Mouse (Mus musculus) brain, adult 2 months (tissue): ENCODE measurements around the gene Mpig6b.

ENCODE experiments used
- DNase-seq: peaks from one replicate; pipeline ENCODE4 v3.0.0; 2011; ENCODE audit warnings: low read depth, low spot score

Gene Mpig6b

DNA sequence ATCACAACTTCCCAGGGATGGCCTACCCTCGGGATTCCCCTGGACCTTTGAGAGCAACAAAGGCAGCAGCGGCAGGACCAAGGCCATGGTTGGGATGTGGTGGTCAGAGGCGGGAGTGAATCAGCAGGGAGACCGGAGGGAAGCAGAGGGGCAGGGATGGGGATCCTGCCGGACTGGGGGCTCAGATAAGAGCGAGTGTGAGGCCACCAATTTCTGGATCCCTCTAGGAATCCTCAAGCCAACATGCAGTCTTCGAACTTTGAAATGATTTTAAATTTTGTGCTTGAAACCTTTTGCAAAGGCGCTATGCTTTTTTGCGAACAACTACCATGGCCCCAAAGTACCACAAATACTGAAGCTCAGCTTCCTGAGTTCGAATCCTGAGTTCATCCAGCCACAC, at the start of gene Mpig6b:
TSS of gene Mpig6b (minus strand) at position 101 of the 400 bp plus-strand sequence.
- no peak for DNase-seq

DNA sequence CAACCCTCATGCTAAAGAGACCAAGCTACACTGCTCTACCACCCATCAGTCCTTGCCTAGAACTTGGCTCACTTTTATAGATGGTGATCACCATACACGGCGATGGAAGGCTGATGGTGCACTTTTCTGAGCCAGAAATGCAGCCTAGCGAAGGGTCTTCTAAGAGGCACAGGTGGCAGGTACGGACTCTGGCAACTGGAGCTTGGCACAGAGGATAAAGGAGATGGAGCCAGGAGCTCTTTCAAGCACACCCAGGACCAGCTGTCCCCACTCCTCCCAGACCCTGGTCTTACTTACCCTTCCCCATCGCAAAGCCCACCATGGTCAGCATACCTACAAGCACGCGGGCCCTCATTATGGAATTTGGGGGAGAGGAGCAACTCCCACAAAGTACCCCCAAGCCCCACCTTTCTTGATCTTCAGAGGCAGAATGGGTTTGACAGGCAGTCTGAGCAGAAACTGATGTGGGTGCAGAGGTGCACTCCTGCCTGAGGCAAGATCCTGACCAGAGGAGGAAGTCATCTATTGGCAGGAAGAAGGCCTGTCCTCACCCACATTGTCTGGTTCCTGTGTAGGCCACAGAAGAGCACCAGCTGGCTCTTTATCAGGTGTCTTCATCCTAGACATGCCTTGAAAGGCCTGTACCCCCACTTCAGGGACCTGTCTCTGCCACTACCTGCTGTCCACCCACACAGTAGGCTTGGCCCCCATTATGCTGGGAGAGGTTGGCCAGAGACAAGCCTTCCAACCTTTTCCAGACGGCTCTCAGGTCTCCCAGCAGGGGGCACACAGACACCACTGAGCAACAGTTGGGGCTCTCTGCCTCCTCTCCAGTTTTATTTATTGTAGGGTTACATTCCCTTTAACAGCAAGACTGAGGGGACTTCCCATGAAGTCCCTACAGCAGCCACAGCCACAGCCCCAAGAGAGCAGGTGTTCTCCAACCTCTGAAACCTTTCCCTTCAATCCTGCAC, 49.3 kb upstream of the Mpig6b start, which contains the start of gene Ly6g5b:
TSS of gene Ly6g5b (minus strand) at position 383 of the 974 bp plus-strand sequence.
- peak; percentile 32 for DNase-seq

DNA sequence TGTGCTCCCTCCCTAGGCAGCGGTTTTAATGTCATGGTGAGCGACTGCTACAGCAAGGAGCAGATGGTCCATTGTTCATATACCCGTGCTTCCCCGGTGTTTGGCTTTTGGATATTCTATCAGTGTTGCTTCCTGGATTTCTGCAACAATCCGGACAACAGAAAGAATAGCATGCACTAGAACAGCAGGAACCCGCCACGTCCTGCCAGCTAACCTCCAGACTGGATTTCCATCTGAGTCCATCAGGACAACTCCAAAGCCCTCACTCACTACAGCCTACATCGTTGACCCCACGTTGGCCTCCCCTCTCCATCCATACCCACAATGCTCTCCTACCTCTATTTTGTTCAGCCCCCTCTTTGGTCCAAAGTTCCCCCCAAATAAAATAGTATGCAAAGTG, 45.8 kb upstream of the Mpig6b start:
- no peak for DNase-seq

DNA sequence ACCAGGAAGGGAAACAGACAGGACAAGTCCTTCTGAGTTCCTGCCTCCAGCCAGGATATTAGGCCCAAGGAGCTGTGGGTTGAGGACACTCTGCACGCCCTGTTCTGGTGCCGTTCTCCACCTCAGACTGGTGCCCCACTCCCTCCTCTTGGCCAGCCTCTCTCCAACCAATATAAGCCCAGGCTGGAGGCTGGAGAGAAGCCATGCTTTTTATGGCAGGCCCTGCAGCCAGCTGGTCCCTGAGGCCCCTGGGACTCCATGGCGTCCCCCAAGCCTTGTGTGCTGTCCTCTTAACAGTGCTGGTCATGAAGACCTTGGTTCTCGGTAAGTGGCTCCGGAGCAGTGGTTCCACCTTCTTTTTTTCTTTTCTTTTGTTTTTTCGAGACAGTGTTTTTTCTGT, 42.1 kb upstream of the Mpig6b start, which contains the start of gene Ly6g5c:
TSS of gene Ly6g5c (plus strand) at position 183 of the 400 bp plus-strand sequence.
- peak; percentile 74 for DNase-seq

DNA sequence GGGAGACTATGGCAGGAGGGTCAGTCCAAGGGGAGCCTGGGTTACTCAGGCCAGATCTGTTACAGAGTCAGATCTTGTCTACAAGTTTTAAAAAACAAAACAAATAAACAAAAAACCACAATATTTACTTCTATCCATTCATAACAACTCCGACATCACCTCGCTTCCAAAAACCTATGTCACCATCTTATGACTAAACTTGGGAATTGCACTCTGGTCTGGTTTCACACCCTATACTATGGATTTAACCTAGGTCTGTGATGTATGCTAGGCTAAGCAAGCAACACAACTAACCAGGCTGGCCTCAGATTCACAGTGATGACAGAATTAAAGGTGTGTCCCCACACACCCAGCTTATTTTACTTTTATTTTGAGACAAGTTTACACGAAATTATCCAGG, 40.5 kb upstream of the Mpig6b start:
- DNase-seq = peak; percentile 55

DNA sequence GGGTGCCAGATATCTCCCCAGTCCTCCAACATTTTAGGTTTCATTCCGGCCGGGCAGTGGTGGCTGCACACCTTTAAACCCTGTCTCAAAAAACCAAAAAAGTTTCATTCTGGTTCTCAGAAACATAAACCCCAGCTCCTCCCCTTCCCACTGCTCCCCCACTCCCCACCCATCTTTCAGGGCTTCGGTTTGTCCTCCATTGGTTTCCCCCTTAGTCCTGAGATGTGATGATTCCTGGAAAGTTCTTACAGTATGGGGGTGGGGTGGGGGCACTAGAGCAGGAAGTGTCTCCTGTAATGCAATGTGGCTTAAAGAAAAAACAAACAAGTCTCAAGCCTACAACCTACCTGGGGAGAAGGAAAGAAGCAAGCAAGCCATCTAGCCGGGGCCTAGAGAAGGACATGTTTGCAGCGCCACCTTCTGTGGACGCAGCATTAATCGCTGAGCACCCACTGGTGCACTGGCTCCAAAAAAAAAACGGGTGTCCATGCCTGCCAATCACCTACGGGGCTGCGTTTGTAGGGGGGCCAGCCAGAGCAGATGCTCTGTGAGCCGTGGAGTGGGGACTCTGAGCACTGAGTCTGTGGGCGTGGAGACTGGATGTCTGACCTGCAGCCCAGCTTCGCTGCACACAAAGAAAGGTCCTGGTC, 39.9 kb upstream of the Mpig6b start:
- DNase-seq = peak; percentile 88

DNA sequence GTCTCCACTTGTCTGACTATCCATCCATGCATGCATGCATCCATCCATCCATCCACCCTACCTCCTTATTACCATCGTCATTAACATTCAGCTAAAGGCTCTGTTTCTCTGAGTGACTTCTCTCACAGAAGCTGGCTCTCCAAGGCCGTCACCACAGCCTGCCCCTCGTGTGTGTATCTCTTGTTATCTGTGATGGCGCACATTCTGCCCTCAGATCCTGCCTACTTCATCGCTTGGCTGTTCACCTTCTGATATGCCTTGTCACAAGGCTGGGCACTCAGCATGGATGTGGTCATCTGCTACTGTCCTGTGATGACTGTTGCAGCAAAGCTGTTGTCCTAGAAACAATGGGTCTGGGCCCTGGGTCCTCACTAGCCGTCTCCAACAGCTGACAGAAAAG, 38.8 kb upstream of the Mpig6b start:
- no peak for DNase-seq

DNA sequence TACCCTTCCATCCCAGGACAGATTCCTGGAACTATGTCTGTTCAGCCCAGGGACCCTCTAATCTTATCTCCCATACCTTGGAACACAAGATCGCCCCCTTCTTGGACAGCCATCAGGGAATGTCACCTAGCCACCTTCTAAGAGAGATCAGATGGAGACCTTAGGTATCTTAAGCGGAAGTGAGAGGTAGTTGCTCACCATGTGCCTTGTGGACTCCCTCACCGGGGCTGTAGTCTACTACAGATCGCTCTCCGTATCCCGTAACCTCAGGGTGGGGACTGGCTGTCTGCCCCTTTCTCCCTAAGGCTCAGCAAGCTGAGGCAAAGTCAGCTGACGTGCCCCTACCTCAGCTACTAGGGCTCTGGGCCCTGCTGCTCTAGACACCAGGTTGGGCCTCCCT, 38.1 kb upstream of the Mpig6b start:
- no peak for DNase-seq

DNA sequence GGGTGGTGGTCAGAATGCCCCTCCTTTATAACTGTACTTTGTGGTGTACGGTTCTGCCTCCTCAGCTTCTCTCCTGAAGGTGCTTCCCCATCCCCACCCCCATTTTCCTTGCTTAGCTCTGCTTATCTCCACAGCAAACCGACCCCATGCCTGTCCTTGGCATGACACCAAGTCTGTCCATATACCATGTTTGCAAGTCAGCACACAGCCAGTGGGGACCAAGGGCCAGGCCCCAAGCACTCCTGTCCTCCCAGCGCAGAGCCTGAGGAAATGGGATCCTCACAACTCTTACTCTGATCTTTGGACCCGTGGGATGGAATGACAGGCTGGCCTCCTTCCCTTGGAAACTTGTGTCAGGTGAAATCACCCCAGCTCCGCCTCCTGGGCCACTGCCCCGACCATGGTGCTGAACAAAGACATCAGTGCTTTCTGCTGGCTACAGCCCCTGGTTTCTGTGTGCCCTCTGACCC, 37.3 kb upstream of the Mpig6b start:
- DNase-seq = no peak

DNA sequence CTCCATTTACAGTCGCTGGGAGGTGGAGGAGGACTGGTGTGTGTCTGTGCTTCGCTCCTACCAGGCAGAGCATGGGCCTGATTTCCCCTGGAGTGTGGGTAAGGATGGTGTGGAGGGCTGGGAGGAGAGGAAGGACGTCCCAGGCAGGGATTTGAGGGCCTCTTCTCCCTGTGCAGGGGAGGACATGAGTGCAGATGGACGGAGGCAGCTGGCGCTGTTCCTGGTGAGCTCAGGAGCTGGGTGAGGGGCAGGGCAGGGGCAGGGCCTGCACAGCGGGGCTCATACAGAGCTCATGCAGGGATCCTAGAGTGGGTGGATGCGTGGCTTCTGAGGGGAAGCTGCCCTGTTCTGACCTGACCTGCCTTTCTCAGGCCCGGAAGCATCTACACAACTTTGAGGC, 36.3 kb upstream of the Mpig6b start:
- no peak for DNase-seq

DNA sequence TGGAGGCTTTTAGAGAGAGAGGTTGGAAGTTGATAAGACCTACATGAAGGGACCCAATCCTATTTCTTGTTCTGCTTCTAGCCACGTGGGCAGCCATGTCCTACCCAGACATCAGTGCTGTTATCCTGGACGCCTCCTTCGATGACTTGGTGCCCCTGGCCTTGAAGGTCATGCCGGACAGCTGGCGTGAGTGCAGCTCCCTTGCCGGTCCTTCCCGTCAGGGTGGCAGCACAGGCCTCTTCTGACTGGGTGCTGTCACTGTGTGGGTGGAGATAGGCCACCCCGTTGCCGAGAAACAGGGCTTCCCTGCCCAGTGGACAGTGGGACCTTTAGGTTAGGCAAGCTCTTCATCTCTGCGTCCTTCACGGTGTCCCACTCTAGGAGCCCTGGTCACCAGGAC, 35.2 kb upstream of the Mpig6b start:
- DNase-seq = no peak

DNA sequence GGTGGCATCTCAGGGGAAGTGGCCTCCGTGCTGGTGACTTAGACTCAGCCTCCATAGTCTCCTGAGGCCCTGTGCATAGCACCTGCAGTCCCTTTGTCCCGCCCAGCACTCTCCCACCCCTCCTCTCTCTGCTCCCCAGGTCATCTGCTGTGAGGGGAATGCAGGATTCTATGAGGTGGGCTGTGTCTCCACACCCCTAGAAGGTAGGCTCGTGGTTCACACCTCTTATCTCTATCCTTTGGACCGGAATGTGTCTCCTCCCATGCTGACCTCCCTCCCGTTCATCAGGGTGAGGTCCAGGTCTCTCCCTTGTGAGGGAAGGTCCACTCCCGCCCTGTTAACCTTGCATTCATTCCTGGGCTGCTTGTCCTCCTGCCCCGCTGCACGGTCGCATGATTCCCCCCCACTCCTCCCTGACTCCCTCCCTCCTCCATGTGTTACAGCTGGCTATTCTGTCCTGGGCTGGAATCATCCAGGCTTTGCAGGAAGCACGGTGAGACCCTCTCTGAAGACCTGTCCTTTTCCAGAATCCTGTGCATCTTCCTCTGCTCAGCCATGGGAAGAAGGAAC, 34.3 kb upstream of the Mpig6b start:
- DNase-seq = no peak

DNA sequence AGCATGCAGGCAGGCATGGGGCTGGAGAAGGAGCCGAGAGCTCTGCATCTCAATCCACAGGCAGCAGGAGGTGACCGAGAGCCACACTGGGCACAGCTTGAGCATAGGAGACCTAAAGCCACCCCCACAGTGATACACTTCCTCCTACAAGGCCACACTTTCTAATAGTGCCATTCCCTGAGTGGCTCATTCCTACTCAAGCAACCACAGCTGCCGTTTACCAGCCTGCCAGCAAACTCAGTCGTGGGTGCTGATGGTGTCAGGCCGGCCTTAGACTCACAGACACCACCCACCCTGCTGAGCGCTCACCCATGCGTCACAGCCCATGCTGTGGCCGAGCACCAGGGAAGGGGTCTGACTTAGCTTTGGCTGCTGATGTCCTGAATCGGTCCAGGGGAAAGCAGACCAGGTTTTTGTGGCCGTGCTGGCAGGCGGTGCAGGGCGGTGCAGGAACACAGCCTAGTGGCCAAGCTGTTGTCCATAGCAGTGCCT, 31.2 kb upstream of the Mpig6b start:
- peak; percentile 82 for DNase-seq

DNA sequence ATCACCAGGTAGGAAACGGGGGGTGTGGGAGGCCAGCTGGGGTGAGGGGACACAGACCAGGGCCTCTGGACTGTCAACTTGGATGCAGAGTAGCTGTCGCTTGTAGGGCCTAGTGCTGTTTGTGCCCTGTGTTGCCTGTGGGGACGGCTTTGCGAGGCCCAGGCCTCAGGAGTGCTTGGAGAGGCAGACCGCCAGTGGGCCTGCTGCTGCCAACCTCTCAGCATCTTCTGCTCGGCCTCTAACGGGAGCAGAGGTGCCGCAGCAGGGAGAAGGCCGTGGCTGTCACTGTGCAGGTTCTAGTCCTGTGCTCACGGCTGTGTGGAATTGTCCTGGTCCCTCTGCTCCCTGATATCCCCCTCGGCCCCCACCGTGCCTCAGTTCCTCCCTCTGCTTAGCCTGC, 30.6 kb upstream of the Mpig6b start:
- no peak for DNase-seq

DNA sequence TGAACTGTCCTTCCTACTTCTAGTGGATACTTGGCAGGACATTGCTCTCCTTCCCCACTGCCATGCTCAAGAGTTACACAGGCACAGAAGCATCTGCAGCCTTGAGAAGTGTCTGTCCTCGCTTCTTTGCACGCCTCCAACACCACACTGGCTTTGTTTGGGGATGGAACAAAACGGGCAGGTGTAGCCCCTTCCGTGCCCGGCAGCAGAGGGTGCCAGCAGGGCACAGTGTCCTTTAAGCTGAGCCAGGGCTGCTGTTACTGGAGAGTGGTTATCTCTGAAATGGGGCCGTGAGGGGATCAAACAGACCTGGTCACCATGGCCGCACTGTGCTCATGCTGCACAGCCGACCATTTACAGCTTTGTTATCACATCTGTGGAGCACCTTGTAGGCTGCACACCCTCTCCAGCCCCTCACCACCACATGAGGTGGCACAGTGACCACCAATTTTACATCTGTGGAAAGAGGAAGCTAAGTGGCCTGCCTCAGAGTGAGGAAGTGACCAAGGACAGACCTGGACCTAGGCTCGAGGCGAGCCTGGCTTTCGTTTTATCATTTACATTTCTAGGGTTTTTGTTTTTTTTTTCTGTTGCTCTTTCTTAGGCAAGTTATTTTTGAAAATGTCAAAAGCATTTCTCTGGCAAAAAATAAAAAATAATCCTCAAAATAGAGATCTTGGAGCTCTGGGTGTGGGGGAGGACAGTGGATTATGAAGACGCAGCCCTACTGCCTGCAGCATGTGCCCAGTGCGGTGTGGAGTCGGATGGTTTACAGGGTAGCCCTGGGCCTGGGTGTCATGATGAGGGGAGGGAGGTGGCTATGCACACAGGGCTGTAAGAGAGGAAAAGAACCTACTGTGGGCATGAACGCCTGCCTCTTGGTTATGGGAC, 28.7 kb upstream of the Mpig6b start:
- DNase-seq = peak; percentile 52

DNA sequence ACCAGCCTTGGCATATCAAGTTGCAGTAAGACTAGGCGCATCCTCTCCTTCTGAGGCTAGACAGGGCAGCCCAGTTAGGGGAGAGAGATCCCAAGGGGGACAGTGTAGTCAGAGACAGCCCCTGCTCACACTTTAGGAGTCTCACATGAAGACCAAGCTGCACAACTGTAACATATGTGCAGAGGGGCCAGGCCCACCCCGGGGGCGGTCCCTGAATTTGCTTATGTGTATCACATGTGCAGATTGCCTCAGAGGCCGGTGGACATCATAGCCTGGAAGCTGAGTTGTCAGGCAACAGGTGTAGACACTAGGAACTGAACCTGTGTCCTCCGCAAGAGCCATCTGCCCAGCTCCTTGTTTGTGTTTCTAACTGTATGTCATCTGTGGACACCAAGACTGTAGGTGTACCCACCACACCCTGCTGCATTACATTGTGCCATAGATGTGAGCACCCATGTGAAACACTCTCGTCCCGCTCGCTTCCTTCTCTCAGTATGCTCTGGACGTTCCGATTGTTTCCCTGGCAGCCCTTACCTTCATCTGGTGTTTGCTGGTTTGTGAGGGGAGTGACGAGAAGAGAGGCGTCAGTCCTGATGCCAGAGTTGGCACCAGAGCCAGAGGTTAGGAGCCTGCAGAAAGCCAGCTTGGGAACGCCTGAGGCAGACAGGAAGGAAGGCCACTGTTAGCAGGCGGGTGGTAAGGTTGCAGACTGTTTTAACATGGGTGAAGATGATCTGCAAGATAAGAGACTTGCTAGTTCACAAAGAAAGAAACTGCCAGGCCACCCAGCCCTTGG, 26.6 kb upstream of the Mpig6b start:
- DNase-seq = no peak

DNA sequence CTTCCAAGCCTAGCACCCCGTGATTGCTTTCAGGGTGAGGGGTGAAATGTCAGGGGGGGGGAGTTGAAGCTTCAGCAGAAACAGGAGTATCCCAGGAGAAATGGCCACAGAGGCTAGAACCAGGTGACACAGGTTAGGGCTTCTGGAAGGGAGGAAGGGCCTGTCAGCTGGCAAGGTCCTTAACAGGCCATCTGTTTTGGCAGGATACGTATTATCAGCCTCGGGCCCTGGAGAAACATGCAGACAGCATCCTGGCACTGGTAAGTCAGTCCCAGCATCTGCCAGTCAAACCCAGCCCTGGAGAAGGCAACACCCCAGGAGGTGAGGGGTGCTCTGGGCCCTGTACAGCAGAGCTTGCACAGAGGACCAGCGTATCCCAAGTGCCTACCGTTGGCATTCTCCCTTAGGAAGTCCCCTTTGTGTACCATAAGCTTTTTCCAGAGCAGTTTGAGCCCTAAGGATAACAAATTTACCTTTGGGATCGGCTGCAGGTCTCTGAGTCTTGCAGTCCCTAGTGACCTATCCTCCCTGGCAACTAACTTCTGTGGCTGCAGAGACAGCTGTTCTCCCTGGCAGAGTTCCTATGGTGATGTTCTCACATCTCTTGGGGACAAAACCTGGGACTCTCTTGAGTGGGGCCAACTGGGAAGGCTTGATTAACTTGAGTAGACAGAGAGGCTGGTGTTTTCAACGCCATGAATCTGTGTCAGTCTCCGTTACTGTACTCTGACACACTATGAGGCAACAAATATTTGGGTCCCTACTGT, 24.4 kb upstream of the Mpig6b start:
- peak; percentile 97 for DNase-seq

DNA sequence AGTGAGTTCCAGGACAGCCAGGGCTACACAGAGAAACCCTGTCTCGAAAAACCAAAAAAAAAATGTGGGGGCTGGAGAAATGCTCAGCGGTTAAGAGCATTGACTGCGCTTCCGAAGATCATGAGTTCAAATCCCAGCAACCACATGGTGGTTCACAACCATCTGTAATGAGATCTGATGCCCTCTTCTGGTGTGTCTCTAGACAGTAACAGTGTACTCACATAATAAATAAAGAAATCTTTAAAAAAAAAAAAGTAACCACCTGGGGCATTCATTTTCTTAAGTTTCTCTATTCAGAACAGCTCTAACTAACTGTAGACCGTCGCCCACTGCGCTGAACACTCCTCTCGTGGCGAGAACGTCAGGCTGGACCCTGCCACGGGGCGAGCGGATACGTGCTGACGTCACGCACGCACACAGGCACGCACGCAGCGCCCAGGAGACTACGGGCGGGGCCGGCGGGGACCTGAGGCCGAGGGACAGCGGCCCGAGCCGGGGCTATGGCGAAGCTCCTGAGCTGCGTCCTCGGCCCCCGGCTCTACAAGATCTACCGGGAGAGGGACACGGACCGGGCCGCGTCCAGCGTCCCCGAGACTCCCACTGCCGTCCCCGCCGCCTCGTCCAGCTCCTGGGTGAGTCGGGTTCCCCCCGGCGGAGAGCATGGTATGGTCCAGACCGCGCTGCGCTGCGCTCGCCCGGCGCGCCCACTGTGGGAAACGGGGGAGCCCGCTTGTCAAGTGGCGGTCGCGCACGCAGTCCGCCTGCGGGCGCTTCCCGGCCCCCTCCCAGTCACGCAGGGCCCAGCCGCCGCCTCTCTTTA, 23.1 kb upstream of the Mpig6b start, which contains the start of gene Abhd16a:
TSS of gene Abhd16a (plus strand) at position 439 of the 820 bp plus-strand sequence.
- peak; percentile 98 for DNase-seq
